Mouse (Mus musculus) thymus, adult 2 months (tissue): ENCODE data around the gene Psd4.

ENCODE experiments used
- CTCF ChIP-seq: fragments of 200-500 bp; IDR thresholded peaks from 2 replicates; pipeline ENCODE4 v1.5.1; 2012; ENCODE audit warnings: mild to moderate bottlenecking, control low read depth, low read length, moderate library complexity, borderline replicate concordance; ENCODE audit not compliant: control insufficient read depth, poor library complexity, insufficient read depth; ENCODE audit errors: extremely low read depth
- POLR2A ChIP-seq: fragments of 200-500 bp; IDR thresholded peaks from 2 replicates; pipeline ENCODE4 v1.6.1; 2012; ENCODE audit warnings: mild to moderate bottlenecking, low read length, control low read depth, moderate library complexity; ENCODE audit not compliant: control insufficient read depth, poor library complexity, insufficient read depth; ENCODE audit errors: extremely low read depth

DNA sequence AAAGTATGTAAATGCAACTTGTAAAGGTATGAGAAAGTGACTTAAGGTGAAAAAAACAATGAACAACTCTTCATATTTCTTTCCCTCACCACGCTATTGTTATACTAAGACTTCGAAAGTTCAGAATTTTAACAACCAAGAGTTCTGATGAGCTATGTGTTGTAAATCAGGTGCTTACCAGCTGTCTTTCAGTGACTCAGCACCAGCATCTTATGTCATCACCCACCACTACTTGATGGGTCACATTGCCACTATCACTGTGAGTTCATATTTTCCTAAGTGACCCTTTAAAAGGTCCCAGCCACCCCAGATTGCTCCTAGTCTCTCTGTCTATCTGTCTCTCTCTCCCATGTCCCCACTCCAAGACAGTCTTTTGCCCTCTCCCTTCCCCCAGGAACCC lies 14.3 kb upstream of the Psd4 start:
- no peak for TF ChIP-seq CTCF
- TF ChIP-seq POLR2A, result no peak
